Mouse (Mus musculus): ENCODE results near the gene Gna12.

The Gna12 gene

DNA sequence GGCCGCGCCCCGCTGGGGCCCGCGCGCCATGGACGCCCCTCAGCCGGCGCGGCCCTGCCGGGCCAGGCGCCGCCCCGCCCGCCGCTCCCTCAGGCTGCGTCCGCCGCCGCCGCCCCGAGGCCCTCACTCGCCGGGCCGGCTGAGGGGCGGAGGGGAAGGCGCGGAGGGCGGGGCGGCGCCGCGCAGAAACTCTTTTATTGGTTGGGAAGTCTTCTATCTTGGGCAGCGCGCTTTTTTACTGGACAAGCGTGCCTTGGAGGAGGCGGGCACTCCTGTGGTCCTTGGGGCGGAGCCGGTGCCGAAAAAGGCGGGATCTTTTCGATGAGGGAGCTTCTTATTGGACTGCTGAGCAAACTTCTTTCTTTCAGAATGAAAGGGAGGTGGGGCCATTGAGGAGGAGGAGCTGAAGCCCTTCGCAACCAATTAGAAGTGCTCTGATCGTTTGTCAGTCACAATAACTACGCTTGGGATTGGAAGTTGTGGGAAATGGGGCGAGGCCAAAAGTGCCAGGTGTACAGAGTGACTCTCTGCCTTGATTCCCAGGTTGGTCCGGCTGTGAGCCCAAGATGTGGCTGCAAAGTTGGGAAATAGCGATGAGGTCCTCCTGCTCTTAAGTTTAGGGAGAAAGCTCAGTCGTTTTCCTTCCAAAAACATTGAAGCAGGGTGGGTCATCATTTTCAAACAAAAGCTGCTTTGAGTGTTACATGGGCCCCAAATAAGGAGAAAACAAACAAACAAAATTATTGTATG lies at the start of gene Gna12:
TSS of gene Gna12 (minus strand) at position 118 of the 750 bp plus-strand sequence.
- DNase-seq = peak; percentile 99

- DNase-seq = no peak
Measured at GRCm38 (mm10) chr5:140878644-140879043, 48.4 kb upstream of the Gna12 start.

- no peak for DNase-seq
Measured at GRCm38 (mm10) chr5:140873736-140874307, 43.6 kb upstream of the Gna12 start.

- no peak for DNase-seq
Measured at GRCm38 (mm10) chr5:140873039-140873551, 42.9 kb upstream of the Gna12 start.

DNA sequence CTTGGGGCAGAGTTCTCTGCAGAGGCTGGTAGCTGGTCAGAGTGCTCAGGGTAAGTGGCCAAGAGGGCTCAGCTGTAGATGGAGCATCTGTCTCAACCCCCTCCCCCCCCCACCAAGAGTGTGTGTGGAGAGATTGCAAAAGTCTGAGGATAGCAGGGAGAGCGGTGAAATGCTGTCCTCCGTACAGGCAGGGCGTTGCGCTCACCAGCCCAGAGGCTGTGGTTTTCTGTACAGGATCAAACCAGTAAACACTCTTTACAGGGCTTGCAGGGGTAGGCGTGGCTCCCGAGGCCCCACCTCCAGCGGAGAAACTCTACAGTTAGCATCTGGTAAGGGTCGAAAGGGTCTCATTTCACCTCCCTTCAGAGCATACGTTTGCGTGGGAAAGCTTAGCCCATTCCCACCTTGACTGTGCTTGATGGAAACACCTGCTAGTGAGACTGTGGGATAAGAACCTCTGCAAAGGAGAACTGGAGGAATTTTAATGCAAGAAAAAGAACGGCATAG lies 42.4 kb upstream of the Gna12 start:
- DNase-seq = no peak

GRCm38 (mm10) chr5:140871241-140871640 lies 41.0 kb upstream of the Gna12 start:
- no peak for DNase-seq

DNA sequence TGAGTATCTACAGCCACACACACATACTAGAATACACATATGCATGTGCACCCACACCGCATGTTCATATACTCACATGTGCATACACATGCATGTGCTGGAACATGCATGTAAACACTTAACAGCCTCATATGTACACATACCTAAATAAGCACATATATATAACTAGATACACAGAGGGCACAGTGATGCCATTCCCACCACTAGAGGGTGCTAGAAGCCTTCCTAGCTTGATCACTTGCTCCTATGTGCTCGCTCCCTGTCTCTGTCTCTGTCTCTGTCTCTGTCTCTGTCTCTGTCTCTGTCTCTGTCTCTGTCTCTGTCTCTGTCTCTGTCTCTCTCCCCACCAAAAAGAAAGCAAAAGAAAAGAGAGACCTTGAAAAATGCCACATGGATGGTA lies 38.8 kb upstream of the Gna12 start:
- no peak for DNase-seq

DNA sequence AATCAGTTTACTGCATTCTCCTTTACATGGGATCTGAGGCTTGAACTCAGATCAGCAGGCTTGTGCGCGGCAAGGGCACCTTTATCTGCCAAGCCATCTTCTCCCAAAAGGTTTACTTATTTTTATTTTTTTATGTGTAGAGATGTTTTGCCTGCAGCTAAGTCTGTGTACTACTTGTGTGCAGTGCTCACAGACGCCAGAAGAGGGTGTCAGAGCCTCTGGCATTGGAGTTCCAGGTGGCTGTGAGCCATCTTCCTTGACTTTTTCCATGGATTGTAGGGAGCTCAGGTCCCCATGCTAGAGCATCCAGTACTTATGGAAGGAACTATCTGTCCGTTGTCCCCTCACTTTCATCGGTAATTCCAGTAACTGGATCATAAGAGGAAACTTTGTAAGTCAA lies 29.5 kb upstream of the Gna12 start:
- no peak for DNase-seq

- DNase-seq = no peak
Measured at GRCm38 (mm10) chr5:140858335-140858734, 28.1 kb upstream of the Gna12 start.

- no peak for DNase-seq
Measured at GRCm38 (mm10) chr5:140857432-140858154, 27.4 kb upstream of the Gna12 start.

- no peak for DNase-seq
Measured at GRCm38 (mm10) chr5:140855909-140856530, 25.8 kb upstream of the Gna12 start.

- no peak for DNase-seq
Measured at GRCm38 (mm10) chr5:140854700-140855099, 24.5 kb upstream of the Gna12 start.

- DNase-seq = no peak
Measured at GRCm38 (mm10) chr5:140853723-140854122, 23.5 kb upstream of the Gna12 start.

- DNase-seq = no peak
Measured at GRCm38 (mm10) chr5:140852435-140852996, 22.3 kb upstream of the Gna12 start.

DNA sequence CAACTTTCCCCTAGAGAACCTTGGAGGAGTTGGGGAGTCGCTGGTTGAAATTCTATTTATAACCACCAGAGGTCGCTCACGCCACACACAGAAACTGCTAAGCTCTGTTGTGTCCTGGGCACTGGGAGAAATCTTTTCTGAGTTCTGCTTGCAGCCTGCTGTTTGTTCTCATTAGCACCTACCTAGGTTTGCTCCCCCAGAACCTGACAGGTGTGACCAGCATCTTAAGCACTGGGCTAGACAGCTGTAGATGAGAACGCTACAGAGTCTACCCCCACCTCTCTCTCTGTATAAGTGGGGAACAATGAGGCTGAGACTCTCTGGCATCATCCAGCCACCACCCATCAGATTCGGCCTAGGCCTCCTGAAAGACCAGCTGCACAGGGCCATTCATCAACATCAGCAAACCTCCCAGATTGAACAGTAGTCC lies 17.1 kb upstream of the Gna12 start:
- no peak for DNase-seq

DNA sequence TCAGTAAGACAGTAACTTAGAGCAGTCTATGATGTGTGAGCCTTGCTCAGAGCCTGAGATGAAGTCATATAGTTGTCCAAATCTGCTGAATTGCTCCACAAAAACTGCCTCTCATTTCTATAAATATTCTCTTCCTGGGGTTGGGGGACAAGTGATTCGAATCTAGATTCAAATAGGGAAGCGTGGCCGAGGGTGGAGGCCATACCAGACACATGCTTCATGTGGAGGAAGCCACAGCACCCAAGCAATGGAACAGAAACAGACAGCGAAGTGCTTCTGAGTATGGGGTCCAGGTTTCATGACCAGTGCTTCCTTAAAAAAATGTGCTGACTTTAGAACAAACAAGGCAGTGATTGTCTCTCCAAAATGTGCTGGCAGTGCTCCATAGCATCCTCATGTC lies 11.7 kb upstream of the Gna12 start:
- DNase-seq = no peak

GRCm38 (mm10) chr5:140831064-140831431 lies 817 bp upstream of the Gna12 start:
- DNase-seq = no peak

GRCm38 (mm10) chr5:140829911-140830294 lies 328 bp downstream of the Gna12 start:
- peak; percentile 72 for DNase-seq

DNA sequence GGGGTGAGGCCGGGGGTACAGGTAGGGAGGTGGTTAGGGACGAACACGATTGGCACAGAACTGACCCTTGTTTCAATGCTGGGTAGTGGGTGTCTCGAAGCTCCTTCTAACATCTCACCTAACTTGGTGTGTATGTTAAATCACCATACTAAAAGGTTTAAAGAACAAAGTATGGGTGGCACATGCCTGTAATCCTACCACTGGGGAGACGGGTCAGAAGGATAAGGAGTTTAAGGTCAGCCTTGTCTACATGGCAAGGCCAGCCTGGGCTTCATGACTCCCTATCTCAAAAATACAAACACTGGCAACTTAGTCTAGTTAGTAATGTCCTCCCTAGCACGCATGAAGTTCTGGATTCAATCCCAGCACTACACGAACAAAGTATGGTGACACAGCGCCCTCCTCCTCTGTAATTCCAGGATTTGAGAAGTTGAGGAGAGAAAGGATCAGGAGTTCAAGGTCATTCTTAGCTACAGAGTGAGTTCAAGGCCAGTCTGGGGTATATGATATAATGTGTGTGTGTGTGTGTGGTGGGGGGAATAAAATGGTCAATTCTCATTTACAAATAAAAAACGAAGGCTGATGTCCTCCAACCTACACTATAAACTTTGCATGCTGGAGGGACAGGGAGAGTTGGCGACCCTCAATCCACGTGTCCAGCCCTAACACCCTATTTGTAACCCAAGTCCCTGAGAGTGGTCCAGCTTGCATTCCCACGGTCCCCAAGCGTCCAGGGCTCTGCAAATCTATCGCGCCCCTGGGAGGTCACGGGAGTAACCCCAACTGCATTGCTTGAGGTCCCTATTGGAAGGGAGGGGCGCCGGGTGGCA lies 935 bp downstream of the Gna12 start:
- DNase-seq = no peak

- no peak for DNase-seq
Measured at GRCm38 (mm10) chr5:140828363-140828762, 1.9 kb downstream of the Gna12 start.

GRCm38 (mm10) chr5:140827896-140828295 lies 2.3 kb downstream of the Gna12 start:
- no peak for DNase-seq

GRCm38 (mm10) chr5:140827413-140827812 lies 2.8 kb downstream of the Gna12 start:
- no peak for DNase-seq
